In genomic region chr15:101210228-101210627, GRCm38 (mm10) we compare ENCODE assay signal across 1 mouse cellular context.
TF ChIP-seq lines count a peak whose summit lies in the region.

No protein-coding gene starts in this region.

TF ChIP-seq in MEL, 35 proteins besides CTCF, POLR2A, EP300 and RAD21:
- TF ChIP-seq ZC3H11A (IDR thresholded peaks at IDR 0.05; ENCODE audit: low read depth, low read length) (0 out of 2 replicates have a peak, but pooled peaks have one; percentile 45), SMC3 (IDR thresholded peaks at IDR 0.05; ENCODE audit: low read depth, low read length) (peak; percentile 79), GABPA (IDR thresholded peaks at IDR 0.05; ENCODE audit: low read depth, low read length) (no peak)
